Mouse (Mus musculus) liver, embryonic 14.5 days (tissue): ENCODE results near the gene Dpp8.

Experiments
- CTCF ChIP-seq: IDR thresholded peaks from 2 replicates; pipeline ENCODE4 v1.5.1; 2016; ENCODE audit warnings: antibody characterized with exemption, low read depth, control low read depth
- EP300 ChIP-seq: IDR thresholded peaks from 2 replicates; pipeline ENCODE4 v1.6.1; 2016; ENCODE audit warnings: antibody characterized with exemption, low read depth

- no peak for TF ChIP-seq CTCF
- TF ChIP-seq EP300: no peak
These were observed 15.0 kb upstream of the Dpp8 start for GRCm38 (mm10) chr9:65016978-65017827.
